Mouse (Mus musculus): ENCODE results near the gene Gm5478.
"Not testable (repeated sequence)": the region's sequence is repeated elsewhere in the genome, so short reads cannot be mapped to it uniquely, and the experiment has no call there.

The Gm5478 gene

GRCm38 (mm10) chr15:101647280-101647679, at the start of gene Gm5478:
Gm5478 (minus strand) TSS chr15:101647380.
- CTCF ChIA-PET, result no interaction called here

DNA sequence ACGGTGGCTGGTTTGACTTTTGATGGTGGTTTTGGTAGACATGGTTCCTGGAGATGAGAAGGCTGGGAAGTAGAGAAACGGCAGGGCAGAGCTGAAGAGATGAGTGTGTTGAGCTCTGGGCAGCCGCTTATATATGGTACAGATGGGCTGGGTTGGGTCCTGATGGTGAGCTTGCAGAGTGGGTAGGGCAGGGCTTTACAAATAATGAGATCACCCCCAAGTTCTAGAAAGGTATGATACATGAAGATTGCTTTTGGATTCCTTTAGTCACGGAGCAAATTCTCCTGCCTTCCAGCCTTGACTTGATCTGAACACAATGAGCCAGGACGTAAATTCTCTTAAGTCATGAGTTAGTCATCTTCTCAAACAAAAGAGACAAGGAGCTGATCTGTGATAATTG, 47.0 kb upstream of the Gm5478 start, which contains the start of gene Krt6a:
TSS of gene Krt6a (minus strand) at position 101 of the 400 bp plus-strand sequence.
- CTCF ChIA-PET, result no interaction called here

- CTCF ChIA-PET, result not testable (repeated sequence)
These were observed 43.3 kb upstream of the Gm5478 start for GRCm38 (mm10) chr15:101690460-101690859.

DNA sequence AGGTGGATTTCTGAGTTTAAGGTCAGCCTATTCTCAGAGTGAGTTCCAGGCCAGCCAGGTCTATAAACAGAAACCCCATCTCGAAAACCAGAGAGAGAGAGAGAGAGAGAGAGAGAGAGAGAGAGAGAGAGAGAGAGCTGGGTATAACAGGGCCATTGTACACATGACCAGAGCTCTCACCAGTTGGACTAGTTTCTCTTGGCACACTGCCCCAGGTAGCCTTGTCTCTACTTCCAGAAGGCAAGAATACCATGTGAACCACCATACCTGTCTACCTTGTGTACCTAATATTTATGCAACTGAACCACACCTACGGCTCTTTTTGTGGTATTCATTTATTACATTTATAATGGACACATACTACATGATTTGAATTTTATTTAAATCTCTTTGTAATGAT, 41.0 kb upstream of the Gm5478 start:
- CTCF ChIA-PET, result no interaction called here

DNA sequence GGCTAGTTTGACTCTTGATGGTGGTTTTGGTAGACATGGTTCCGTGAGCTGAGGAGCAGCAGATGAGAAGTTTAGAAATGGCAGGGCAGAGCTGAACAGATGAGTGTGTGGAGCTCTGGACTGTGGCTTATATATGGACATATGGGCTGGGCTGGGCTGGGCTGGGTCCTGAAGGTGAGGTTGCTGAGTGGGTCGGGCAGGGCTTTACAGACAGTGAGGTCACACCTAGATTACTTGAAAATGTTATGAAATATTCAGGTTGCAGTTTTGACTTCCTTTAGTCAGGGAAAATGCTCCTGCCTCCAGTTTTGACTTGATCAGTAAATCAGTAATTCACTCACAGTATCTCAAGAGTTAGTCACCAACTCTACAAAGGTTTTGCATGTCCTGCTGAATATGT, 33.0 kb upstream of the Gm5478 start, which contains the start of gene Krt6b:
TSS of gene Krt6b (minus strand) at position 101 of the 400 bp plus-strand sequence.
- CTCF ChIA-PET, result no interaction called here

DNA sequence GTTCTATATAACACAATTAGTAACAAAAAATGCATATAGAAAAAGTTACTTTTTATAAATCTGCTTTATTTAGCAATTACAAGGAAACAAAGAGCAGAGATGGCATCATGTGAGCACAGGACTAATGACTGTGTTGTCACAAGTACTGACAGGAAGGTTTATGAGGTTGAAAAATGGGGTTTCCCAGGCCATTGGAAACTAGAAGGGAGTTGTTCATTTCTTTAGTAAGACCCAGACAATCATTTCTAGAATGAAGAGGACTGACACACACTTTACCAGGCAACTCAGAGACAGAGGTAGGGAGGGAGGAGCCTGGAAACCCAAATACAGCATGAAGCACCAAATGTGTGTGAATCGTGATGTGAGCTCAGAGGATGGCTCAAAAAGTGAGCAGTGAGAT, 28.8 kb upstream of the Gm5478 start:
- CTCF ChIA-PET, result no interaction called here

DNA sequence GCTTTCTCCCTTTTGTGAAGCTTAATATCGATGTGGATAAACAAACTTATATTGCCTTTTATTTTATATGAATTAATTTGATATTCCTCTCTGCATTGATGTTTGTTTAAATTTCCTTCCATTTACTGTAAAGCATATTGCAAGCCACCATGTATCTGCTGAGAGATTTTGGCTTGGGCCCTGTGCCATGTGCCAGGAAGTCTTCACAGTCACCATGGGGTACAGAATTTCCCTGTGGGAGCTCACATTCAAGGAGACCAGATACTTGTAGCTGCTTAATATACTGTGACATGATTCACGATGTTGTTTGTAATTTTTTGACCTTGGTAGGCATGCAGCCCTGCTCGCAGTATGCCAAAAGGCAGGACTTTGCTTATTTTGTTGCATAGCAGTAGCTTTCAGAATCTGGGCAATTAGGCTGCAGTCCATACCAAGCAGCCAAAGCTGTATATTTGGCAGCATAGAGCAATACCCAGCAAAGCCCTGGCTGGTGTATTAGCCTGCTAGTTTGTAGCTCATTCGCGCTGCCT, 5.6 kb upstream of the Gm5478 start:
- CTCF ChIA-PET, result no interaction called here

DNA sequence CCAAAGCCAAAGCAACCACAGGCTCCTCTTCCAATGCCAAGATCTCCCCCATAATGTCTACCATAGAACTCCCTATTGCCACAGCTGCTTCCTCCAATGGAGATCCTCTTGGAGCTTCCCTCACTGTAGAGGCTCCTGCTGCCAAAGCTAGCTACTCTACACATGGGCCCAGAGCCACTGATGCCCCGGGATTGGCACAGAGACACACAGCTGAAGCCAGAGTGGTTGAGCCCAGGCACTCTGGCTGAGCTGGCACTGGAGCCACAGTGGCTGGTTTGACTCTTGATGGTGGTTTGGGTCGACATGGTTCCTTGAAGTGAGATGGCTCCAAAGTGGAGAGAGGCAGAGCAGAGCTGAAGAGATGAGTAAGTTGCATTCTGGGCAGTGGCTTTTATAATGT, 19.3 kb downstream of the Gm5478 start, which contains the start of gene Gm5414:
TSS of gene Gm5414 (minus strand) at position 305 of the 400 bp plus-strand sequence.
- CTCF ChIA-PET, result no interaction called here

GRCm38 (mm10) chr15:101599123-101599522, 48.1 kb downstream of the Gm5478 start:
- CTCF ChIA-PET, result no interaction called here

All from spleen, embryonic (tissue).